Mouse (Mus musculus): ENCODE results near the gene Nptx1. TPM values are rescaled to one million over a fixed set of nuclear protein-coding genes. Genes with fewer than 3 reads are reported as not detected.

Nptx1 gene
- total and polyA plus RNA-seq, 2 experiments from 2014 or later, result 0.23 to 1.6 TPM

DNA sequence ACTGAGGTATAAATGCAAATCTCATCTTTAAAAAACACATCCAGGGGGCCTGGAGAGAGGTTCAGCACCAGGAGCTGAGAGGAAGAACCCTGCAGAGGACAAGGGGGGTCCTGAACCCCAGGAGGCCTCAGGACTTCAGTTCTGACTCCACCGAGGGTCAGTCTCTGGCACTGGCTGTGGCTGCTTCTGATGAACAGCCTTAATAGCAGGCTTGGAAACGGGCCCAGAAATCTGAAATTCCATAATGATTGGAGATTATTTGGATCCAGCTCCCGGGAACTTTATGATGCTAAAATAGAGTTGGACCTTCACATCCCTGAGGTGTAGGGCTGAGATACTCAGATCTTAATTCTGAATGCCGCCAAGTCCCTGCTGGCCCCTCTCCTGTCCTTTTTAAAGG, 29.3 kb upstream of the Nptx1 start:
- Histone ChIP-seq H3K9ac (replicated peaks; ENCODE audit: low read depth, low read length) (no peak overlapping the region), H3K27ac (ENCODE audit: low read depth) (no peak overlapping the region; the same call in 1 of the 2 replicates), H3K36me3 (replicated peaks; ENCODE audit: control insufficient read depth, insufficient read depth, low read length) (no peaks in the 10 kb centered on the region), H3K27me3 (ENCODE audit: control insufficient read depth, insufficient read depth, low read length) (no peaks in the 10 kb centered on the region), H3K4me2 (ENCODE audit: low read depth, low read length) (no peak overlapping the region), H3K4me3 (ENCODE audit: low read depth, low read length) (no peak overlapping the region), H3K4me1 (ENCODE audit: control insufficient read depth, insufficient read depth) (peaks cover 8% of the 10 kb centered on the region; the same call in 1 of the 2 replicates), H3K9me3 (replicated peaks; ENCODE audit: control insufficient read depth, low read length) (no peaks in the 10 kb centered on the region)
- 8% methylated on average over 4 of the region's 4 CpGs for WGBS
- no peak for TF ChIP-seq EP300 (IDR thresholded peaks at IDR 0.05; ENCODE audit: low read depth)
- TF ChIP-seq CTCF (IDR thresholded peaks at IDR 0.05; ENCODE audit: low read depth), result no peak
- DNase-seq (ENCODE audit: low spot score), result peak; percentile 26
- 0 out of 2 replicates have a peak, but pooled peaks have one; percentile 14 for ATAC-seq (ENCODE audit: insufficient read depth, low read depth)

DNA sequence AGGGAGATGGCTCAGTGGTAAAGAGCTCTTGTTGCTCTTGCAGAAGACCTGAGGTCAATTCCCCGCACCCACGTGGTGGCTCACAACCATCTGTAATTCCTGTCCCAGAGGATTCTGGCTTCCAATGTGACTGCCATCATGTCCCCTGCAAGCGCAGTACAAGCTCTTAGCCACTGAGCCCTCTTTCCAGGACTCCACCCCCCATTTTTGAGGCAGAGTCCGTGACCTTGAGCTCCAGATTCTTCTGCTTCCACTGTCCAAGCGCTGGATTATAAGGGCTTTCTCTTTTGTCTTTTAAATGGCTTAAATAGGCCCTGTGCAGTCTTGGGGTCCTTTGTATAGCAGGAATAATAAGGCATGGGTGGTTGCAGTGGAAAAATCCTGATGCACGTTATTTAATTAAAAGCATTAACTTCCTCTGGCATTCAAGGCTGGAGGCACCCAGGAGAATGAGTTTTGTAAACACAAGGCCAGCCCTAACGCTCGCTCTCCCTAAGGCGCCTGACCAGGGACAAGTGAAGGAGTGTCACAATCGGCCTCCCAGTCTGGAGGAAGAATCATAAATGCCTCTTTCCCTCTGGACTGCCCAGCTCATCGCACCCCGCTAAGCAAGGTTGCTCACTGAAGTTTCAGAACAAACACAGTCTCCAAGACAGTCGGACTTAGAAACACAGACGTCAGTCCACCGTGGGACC, 24.9 kb upstream of the Nptx1 start:
- no peak for DNase-seq (ENCODE audit: low spot score)
- H3K27ac ChIP-seq (ENCODE audit: low read depth), result no peak overlapping the region
- no peak overlapping the region for H3K4me3 ChIP-seq (ENCODE audit: low read depth, low read length)
- no peak for TF ChIP-seq CTCF (IDR thresholded peaks at IDR 0.05; ENCODE audit: low read depth)
- no peak for TF ChIP-seq EP300 (IDR thresholded peaks at IDR 0.05; ENCODE audit: low read depth)
- H3K4me1 ChIP-seq (ENCODE audit: control insufficient read depth, insufficient read depth), result peaks cover 8% of the 10 kb centered on the region; the same call in 1 of the 2 replicates
- H3K9ac ChIP-seq (replicated peaks; ENCODE audit: low read depth, low read length), result no peak overlapping the region
- no peaks in the 10 kb centered on the region for H3K9me3 ChIP-seq (replicated peaks; ENCODE audit: control insufficient read depth, low read length)
- no peak for ATAC-seq (ENCODE audit: insufficient read depth, low read depth)
- no peak overlapping the region for H3K4me2 ChIP-seq (ENCODE audit: low read depth, low read length)
- no peaks in the 10 kb centered on the region for H3K27me3 ChIP-seq (ENCODE audit: control insufficient read depth, insufficient read depth, low read length)
- no peaks in the 10 kb centered on the region for H3K36me3 ChIP-seq (replicated peaks; ENCODE audit: control insufficient read depth, insufficient read depth, low read length)
- WGBS, result 71% methylated on average over 15 of the region's 15 CpGs

DNA sequence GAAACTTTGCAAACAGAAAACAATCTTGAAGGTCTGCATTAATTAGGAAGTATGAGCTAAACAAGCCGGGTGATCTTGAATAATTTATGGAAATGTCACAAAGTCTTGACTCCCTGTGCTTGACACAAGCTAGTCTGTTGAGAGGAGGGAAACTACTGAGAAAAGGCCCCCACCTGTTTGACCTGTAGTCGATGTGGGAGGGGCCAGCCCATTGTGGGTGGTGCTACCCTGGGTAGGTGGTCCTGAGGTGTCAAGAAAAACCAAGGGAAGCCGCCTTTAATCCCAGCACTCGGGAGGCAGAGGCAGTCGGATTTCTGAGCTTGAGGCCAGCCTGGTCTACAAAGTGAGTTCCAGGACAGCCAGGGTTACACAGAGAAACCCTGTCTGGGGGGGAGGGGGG, 18.6 kb upstream of the Nptx1 start:
- TF ChIP-seq EP300 (IDR thresholded peaks at IDR 0.05; ENCODE audit: low read depth) (no peak), CTCF (IDR thresholded peaks at IDR 0.05; ENCODE audit: low read depth) (no peak)
- Histone ChIP-seq H3K4me3 (ENCODE audit: low read depth, low read length) (no peak overlapping the region), H3K36me3 (replicated peaks; ENCODE audit: control insufficient read depth, insufficient read depth, low read length) (no peaks in the 10 kb centered on the region), H3K4me2 (ENCODE audit: low read depth, low read length) (no peak overlapping the region), H3K27ac (ENCODE audit: low read depth) (no peak overlapping the region), H3K27me3 (ENCODE audit: control insufficient read depth, insufficient read depth, low read length) (no peaks in the 10 kb centered on the region), H3K9ac (replicated peaks; ENCODE audit: low read depth, low read length) (no peak overlapping the region), H3K9me3 (replicated peaks; ENCODE audit: control insufficient read depth, low read length) (no peaks in the 10 kb centered on the region), H3K4me1 (ENCODE audit: control insufficient read depth, insufficient read depth) (no peaks in the 10 kb centered on the region)
- DNase-seq (ENCODE audit: low spot score) (no peak), ATAC-seq (ENCODE audit: insufficient read depth, low read depth) (no peak)
- WGBS, result 51% methylated on average over 5 of the region's 5 CpGs

DNA sequence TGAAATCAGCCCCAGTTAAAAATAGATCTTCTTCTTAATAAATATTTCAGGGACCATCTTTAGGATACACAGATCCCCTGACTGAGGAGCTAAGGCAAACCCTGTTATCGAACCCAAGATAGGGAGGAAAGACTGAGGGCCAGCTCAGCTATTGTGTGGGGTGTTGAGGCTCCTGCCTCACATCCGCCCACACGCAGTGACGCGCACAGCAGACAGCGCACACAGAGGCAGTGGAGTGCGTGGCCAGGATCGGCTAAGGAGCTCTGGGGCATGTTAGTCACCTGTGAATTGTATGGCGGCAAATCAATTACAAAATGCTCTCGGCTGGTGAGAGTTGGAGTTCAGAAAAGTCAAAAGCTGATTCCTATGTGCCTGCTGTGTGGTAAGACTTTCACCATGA, 18.1 kb upstream of the Nptx1 start:
- Histone ChIP-seq H3K4me3 (ENCODE audit: low read depth, low read length) (no peak overlapping the region), H3K27me3 (ENCODE audit: control insufficient read depth, insufficient read depth, low read length) (no peaks in the 10 kb centered on the region), H3K36me3 (replicated peaks; ENCODE audit: control insufficient read depth, insufficient read depth, low read length) (no peaks in the 10 kb centered on the region), H3K4me2 (ENCODE audit: low read depth, low read length) (0 out of 2 replicates have a peak overlapping the region, but pooled peaks have one; percentile 14), H3K9ac (replicated peaks; ENCODE audit: low read depth, low read length) (no peak overlapping the region), H3K9me3 (replicated peaks; ENCODE audit: control insufficient read depth, low read length) (no peaks in the 10 kb centered on the region), H3K27ac (ENCODE audit: low read depth) (no peak overlapping the region), H3K4me1 (ENCODE audit: control insufficient read depth, insufficient read depth) (no peaks in the 10 kb centered on the region)
- no peak for ATAC-seq (ENCODE audit: insufficient read depth, low read depth)
- TF ChIP-seq EP300 (IDR thresholded peaks at IDR 0.05; ENCODE audit: low read depth) (no peak), CTCF (IDR thresholded peaks at IDR 0.05; ENCODE audit: low read depth) (no peak)
- 24% methylated on average over 10 of the region's 10 CpGs for WGBS
- DNase-seq (ENCODE audit: low spot score), result no peak

DNA sequence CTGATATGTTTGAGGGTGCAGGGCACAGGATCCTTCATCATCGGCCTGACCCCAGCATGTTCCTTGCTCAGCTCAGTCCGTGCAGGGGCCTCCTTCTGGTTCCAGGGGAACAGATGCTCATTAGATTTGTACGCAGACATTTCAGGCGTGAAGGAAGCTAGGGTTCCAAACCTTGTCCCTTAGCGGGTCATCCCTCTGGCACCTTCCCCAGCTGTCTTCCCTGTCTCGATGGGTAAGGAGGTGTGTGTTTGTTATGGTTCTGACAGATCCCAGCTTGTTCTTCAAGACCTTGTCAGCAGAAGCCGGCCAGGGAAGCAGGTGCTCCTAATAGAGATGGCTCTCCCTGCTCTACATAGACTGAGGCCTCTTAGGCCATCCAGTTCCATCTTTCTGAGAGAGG, 17.5 kb upstream of the Nptx1 start:
- ATAC-seq (ENCODE audit: insufficient read depth, low read depth), result no peak
- 76% methylated on average over 7 of the region's 7 CpGs for WGBS

DNA sequence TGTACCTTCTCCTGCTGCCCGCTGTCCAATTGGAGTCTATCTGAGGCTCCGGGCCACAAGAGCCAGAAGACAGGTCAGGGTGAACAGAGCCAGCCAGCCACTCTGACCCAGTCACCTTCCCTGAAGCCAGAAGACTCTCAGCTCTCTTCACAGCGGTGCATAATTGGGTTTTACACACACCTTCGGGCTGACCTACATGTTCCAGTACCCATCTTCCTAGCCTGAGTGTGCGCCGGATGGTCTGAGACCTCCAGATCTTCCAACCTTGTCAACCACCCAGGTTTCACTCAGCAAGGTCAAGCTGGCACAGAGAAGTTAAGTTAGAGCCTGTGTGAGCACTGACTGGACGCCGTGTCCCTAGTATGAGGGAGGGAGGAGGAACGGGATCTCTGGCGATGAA, 16.8 kb upstream of the Nptx1 start:
- H3K4me3 ChIP-seq (ENCODE audit: low read depth, low read length), result no peak overlapping the region
- no peak overlapping the region for H3K4me2 ChIP-seq (ENCODE audit: low read depth, low read length)
- H3K36me3 ChIP-seq (replicated peaks; ENCODE audit: control insufficient read depth, insufficient read depth, low read length), result no peaks in the 10 kb centered on the region
- no peak overlapping the region for H3K27ac ChIP-seq (ENCODE audit: low read depth)
- ATAC-seq (ENCODE audit: insufficient read depth, low read depth), result no peak
- TF ChIP-seq EP300 (IDR thresholded peaks at IDR 0.05; ENCODE audit: low read depth) (no peak), CTCF (IDR thresholded peaks at IDR 0.05; ENCODE audit: low read depth) (no peak)
- WGBS, result 84% methylated on average over 10 of the region's 10 CpGs
- H3K9ac ChIP-seq (replicated peaks; ENCODE audit: low read depth, low read length), result no peak overlapping the region
- H3K9me3 ChIP-seq (replicated peaks; ENCODE audit: control insufficient read depth, low read length), result no peaks in the 10 kb centered on the region
- no peak for DNase-seq (ENCODE audit: low spot score)
- H3K4me1 ChIP-seq (ENCODE audit: control insufficient read depth, insufficient read depth), result no peaks in the 10 kb centered on the region
- no peaks in the 10 kb centered on the region for H3K27me3 ChIP-seq (ENCODE audit: control insufficient read depth, insufficient read depth, low read length)

More for the DNA sequence above, 17.5 kb upstream of the Nptx1 start:
- Histone ChIP-seq H3K36me3 (replicated peaks; ENCODE audit: control insufficient read depth, insufficient read depth, low read length) (no peaks in the 10 kb centered on the region), H3K9ac (replicated peaks; ENCODE audit: low read depth, low read length) (no peak overlapping the region), H3K9me3 (replicated peaks; ENCODE audit: control insufficient read depth, low read length) (no peaks in the 10 kb centered on the region), H3K27ac (ENCODE audit: low read depth) (no peak overlapping the region), H3K27me3 (ENCODE audit: control insufficient read depth, insufficient read depth, low read length) (no peaks in the 10 kb centered on the region), H3K4me1 (ENCODE audit: control insufficient read depth, insufficient read depth) (no peaks in the 10 kb centered on the region), H3K4me2 (ENCODE audit: low read depth, low read length) (no peak overlapping the region), H3K4me3 (ENCODE audit: low read depth, low read length) (no peak overlapping the region)
- TF ChIP-seq CTCF (IDR thresholded peaks at IDR 0.05; ENCODE audit: low read depth) (no peak), EP300 (IDR thresholded peaks at IDR 0.05; ENCODE audit: low read depth) (no peak)
- DNase-seq (ENCODE audit: low spot score), result no peak
